ENCODE assay signal across 20 mouse cellular contexts in the genomic region with DNA sequence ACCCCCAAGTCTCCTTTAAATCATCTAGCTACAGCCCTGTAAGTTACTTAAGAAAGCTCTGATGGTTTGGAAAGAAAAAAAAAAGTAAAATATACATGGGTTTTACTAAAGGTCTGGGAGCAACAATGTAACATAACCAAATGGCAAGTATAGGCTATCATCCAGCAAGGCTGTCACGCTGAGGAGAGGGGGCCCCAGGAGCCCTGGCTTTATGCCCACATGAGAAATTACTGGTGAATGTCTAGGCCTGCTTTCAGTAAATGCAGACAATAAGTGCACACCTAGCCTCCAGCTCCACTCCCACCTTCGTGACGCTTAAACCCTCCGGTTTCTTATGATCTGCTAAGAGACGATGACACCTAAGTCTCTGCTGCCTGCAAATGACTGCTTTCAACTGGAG.
A peak's percentile ranks its signal among the peaks of the same experiment; 100 is the strongest.
DNase-seq lines count a peak whose midpoint lies in the region; ATAC-seq lines count a peak whose summit lies in the region.
"Had no signal": no experiment of that assay in that cellular context is flagged by ENCODE, and none has a peak within 500 bp of the region (broad histone marks: within the 10 kb centered on the region; RNA-seq: fewer than 3 reads in every experiment).

No protein-coding gene starts in this region.

- H3K27ac ChIP-seq in embryonic facial prominence, embryonic 14.5 days (replicated peaks; ENCODE audit: low read depth, low read length) = no peak overlapping the region
- H3K27ac ChIP-seq in embryonic facial prominence, embryonic 10.5 days (replicated peaks) = no peak overlapping the region
- H3K27ac ChIP-seq in heart, embryonic 15.5 days = 0 out of 2 replicates have a peak overlapping the region, but pooled peaks have one; percentile 5
- peak overlapping the region; percentile 58; the same call in 1 of the 2 replicates for H3K27ac ChIP-seq in kidney, embryonic 16.5 days (ENCODE audit: low read length)
- H3K27ac ChIP-seq: forebrain, embryonic 15.5 days; hindbrain, embryonic 14.5 days had no signal

- peak; percentile 70 to 81 for DNase-seq in cerebellum, postnatal 10 days
- no peak for DNase-seq in cerebellum, adult 18-20 months
- DNase-seq in embryonic facial prominence, embryonic 14.5 days (ENCODE audit: low spot score) = peak; percentile 44
- no peak for DNase-seq in embryonic facial prominence, embryonic 10.5 days (ENCODE audit: low spot score)
- no peak for DNase-seq in heart, adult 11 months
- no peak for DNase-seq in kidney, postnatal 36 days
- DNase-seq: adrenal gland, adult 8-10 months; adrenal gland, postnatal 36 days; B cell, adult 2 months; gastrocnemius, postnatal 36 days; heart, adult 18-20 months; heart, postnatal 10 days; kidney, adult 2 months had no signal

- no peaks in the 10 kb centered on the region for H3K4me1 ChIP-seq in embryonic facial prominence, embryonic 14.5 days (ENCODE audit: control insufficient read depth, insufficient read depth, low read length)
- peaks cover 22% of the 10 kb centered on the region for H3K4me1 ChIP-seq in embryonic facial prominence, embryonic 10.5 days
- peaks cover 33% of the 10 kb centered on the region for H3K4me1 ChIP-seq in heart, embryonic 15.5 days (replicated peaks)
- peaks cover 6% of the 10 kb centered on the region; the same call in 1 of the 2 replicates for H3K4me1 ChIP-seq in kidney, embryonic 16.5 days (ENCODE audit: insufficient read depth, low read length)

- no peak overlapping the region for H3K4me2 ChIP-seq in embryonic facial prominence, embryonic 14.5 days (ENCODE audit: low read depth, low read length)
- no peak overlapping the region for H3K4me2 ChIP-seq in heart, embryonic 15.5 days
- H3K4me2 ChIP-seq in kidney, embryonic 16.5 days (replicated peaks; ENCODE audit: low read depth, low read length) = no peak overlapping the region
- H3K4me2 ChIP-seq: forebrain, embryonic 15.5 days; hindbrain, embryonic 14.5 days had no signal

- WGBS in embryonic facial prominence, embryonic 14.5 days = 66% methylated on average over 5 of the region's 5 CpGs
- WGBS in embryonic facial prominence, embryonic 10.5 days = 93% methylated on average over 5 of the region's 5 CpGs
- WGBS in heart, embryonic 15.5 days = 50% methylated on average over 5 of the region's 5 CpGs
- 58% methylated on average over 5 of the region's 5 CpGs for WGBS in kidney, embryonic 16.5 days

- H3K36me3 ChIP-seq in embryonic facial prominence, embryonic 14.5 days (ENCODE audit: control insufficient read depth, insufficient read depth, low read length) = no peaks in the 10 kb centered on the region
- no peaks in the 10 kb centered on the region for H3K36me3 ChIP-seq in embryonic facial prominence, embryonic 10.5 days (replicated peaks)
- H3K36me3 ChIP-seq in heart, embryonic 15.5 days = no peaks in the 10 kb centered on the region
- no peaks in the 10 kb centered on the region for H3K36me3 ChIP-seq in kidney, embryonic 16.5 days (ENCODE audit: insufficient read depth, low read length)
- H3K36me3 ChIP-seq: forebrain, embryonic 15.5 days; G1E had no signal

- ATAC-seq in embryonic facial prominence, embryonic 14.5 days (ENCODE audit: low read depth) = no peak
- no peak for ATAC-seq in heart, embryonic 15.5 days (replicated peaks; ENCODE audit: insufficient number of reproducible peaks, insufficient read depth, low FRiP score, low read depth)
- no peak for ATAC-seq in kidney, embryonic 16.5 days (ENCODE audit: low FRiP score, low TSS enrichment)
- ATAC-seq: CD4-positive, CD25-positive, alpha-beta regulatory T cell, adult 4 months; forebrain, embryonic 15.5 days; intestine, embryonic 16.5 days had no signal

- H3K27me3 ChIP-seq in embryonic facial prominence, embryonic 14.5 days (replicated peaks; ENCODE audit: control insufficient read depth, insufficient read depth, low read length) = no peaks in the 10 kb centered on the region
- peaks cover 9% of the 10 kb centered on the region; the same call in 1 of the 2 replicates for H3K27me3 ChIP-seq in embryonic facial prominence, embryonic 10.5 days (replicated peaks; ENCODE audit: low read depth, poor library complexity, severe bottlenecking)
- H3K27me3 ChIP-seq in heart, embryonic 15.5 days = no peaks in the 10 kb centered on the region
- no peaks in the 10 kb centered on the region for H3K27me3 ChIP-seq in kidney, embryonic 16.5 days (ENCODE audit: insufficient read depth, low read length)

- H3K4me3 ChIP-seq in embryonic facial prominence, embryonic 14.5 days (ENCODE audit: low read depth, low read length) = no peak overlapping the region
- H3K4me3 ChIP-seq in embryonic facial prominence, embryonic 10.5 days = no peak overlapping the region
- H3K4me3 ChIP-seq in heart, embryonic 15.5 days = no peak overlapping the region
- H3K4me3 ChIP-seq in kidney, embryonic 16.5 days (ENCODE audit: low read length) = no peak overlapping the region
- H3K4me3 ChIP-seq: forebrain, embryonic 15.5 days had no signal

- no peak overlapping the region for H3K9ac ChIP-seq in embryonic facial prominence, embryonic 14.5 days (ENCODE audit: low read depth, low read length)
- no peak overlapping the region for H3K9ac ChIP-seq in heart, embryonic 15.5 days
- H3K9ac ChIP-seq in kidney, embryonic 16.5 days (replicated peaks; ENCODE audit: low read length) = no peak overlapping the region
- H3K9ac ChIP-seq: forebrain, embryonic 15.5 days; hindbrain, embryonic 14.5 days had no signal

- no peaks in the 10 kb centered on the region for H3K9me3 ChIP-seq in embryonic facial prominence, embryonic 14.5 days (ENCODE audit: control insufficient read depth, low read length)
- H3K9me3 ChIP-seq in embryonic facial prominence, embryonic 10.5 days = no peaks in the 10 kb centered on the region
- H3K9me3 ChIP-seq in heart, embryonic 15.5 days (replicated peaks) = no peaks in the 10 kb centered on the region
- H3K9me3 ChIP-seq in kidney, embryonic 16.5 days (ENCODE audit: low read length) = no peaks in the 10 kb centered on the region
- H3K9me3 ChIP-seq: forebrain, embryonic 15.5 days had no signal

Comparison
In these comparisons a context has a peak if more than half of its experiments do, and no peak if none do; other contexts are left out.
1. DNase-seq: peak in cerebellum, postnatal 10 days (2 of 2) and embryonic facial prominence, embryonic 14.5 days (single experiment); none in cerebellum, adult 18-20 months (0 of 2), embryonic facial prominence, embryonic 10.5 days (single experiment), heart, adult 11 months (single experiment) and kidney, postnatal 36 days (0 of 2).
2. H3K27ac ChIP-seq: peak in heart, embryonic 15.5 days (single experiment) and kidney, embryonic 16.5 days (single experiment); none in embryonic facial prominence, embryonic 14.5 days (single experiment) and embryonic facial prominence, embryonic 10.5 days (single experiment).